Mouse (Mus musculus) heart, embryonic 15.5 days (tissue): Measurements from ENCODE around the gene Cop1. TPM values are rescaled to one million over a fixed set of nuclear protein-coding genes. Genes with fewer than 3 reads are reported as not detected.

ENCODE experiments used
- ATAC-seq: fragments of 200-750 bp; cut with Nextera tagmentation; replicated peaks from 2 replicates; pipeline ENCODE4 v1.8.0; 2017; ENCODE audit warnings: low read depth, moderate TSS enrichment; ENCODE audit not compliant: insufficient number of reproducible peaks, insufficient read depth, low FRiP score
- H3K27ac ChIP-seq: fragments of 300-500 bp; sonication (generic); 2 replicates; pipeline ENCODE4 v1.5.1; 2015; ENCODE audit warnings: mild to moderate bottlenecking, inconsistent platforms
- H3K27me3 ChIP-seq: fragments of 300-500 bp; sonication (generic); 2 replicates; pipeline ENCODE4 v1.6.1; 2015; ENCODE audit warnings: inconsistent platforms
- H3K36me3 ChIP-seq: fragments of 300-500 bp; sonication (generic); 2 replicates; pipeline ENCODE4 v1.6.1; 2015; ENCODE audit warnings: mild to moderate bottlenecking, inconsistent platforms
- H3K4me1 ChIP-seq: fragments of 300-500 bp; sonication (generic); replicated peaks from 2 replicates; pipeline ENCODE4 v1.6.1; 2015; ENCODE audit warnings: inconsistent platforms
- H3K4me2 ChIP-seq: fragments of 300-500 bp; sonication (generic); 2 replicates; pipeline ENCODE4 v1.6.1; 2015; ENCODE audit warnings: inconsistent platforms, mild to moderate bottlenecking, moderate library complexity
- H3K4me3 ChIP-seq: fragments of 300-500 bp; sonication (generic); 2 replicates; pipeline ENCODE4 v1.5.1; 2015; ENCODE audit warnings: mild to moderate bottlenecking, inconsistent platforms
- H3K9ac ChIP-seq: fragments of 300-500 bp; sonication (generic); 2 replicates; pipeline ENCODE4 v1.6.1; 2015; ENCODE audit warnings: mild to moderate bottlenecking, inconsistent platforms
- H3K9me3 ChIP-seq: fragments of 300-500 bp; sonication (generic); replicated peaks from 2 replicates; pipeline ENCODE4 v1.6.1; 2016; ENCODE audit warnings: inconsistent platforms
- WGBS: fragments of 180-500 bp; shearing (Covaris S2); methylation state at CpG from one replicate; pipeline ENCODE4 v1.1.7; 2015; ENCODE audit warnings: mixed read lengths; 5-methylcytosine and 5-hydroxymethylcytosine counted together
- microRNA-seq: library from miRNA; unstranded; fragments of <30 nt; microRNA quantifications from one replicate; pipeline ENCODE4, GENCODE M21; 2016
- polyA plus RNA-seq: library from polyadenylated mRNA; unstranded; fragments of >200 nt; fragmentation: Nextera tagmentation; extraction: Ambion mirVana; gene quantifications from 2 replicates; pipeline ENCODE4 v1.2.1, GENCODE M21; 2015

Gene Cop1
- polyA plus RNA-seq, 1 experiment from 2014 or later: 60.4 TPM

DNA sequence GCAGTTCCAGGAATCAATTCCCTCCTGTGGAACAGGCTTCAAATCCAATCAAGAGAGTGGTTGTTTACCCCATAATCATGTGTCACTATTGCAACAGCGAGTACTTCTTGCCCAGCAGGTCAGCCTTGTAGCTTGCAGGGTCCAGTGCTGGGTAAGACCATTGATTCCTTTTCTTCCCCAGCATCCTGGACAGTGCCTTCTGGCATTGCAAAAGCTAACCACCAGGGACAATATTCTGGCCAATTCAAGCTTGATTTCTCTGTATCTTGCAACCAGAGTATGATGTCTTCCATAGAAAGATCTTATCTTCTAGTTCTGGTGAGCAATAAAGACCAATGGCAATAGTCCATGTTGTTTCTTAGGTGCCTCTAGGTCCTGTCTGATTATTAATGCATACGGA, 150.8 kb downstream of the Cop1 start:
- H3K4me3 ChIP-seq: no peak overlapping the region
- H3K9me3 ChIP-seq: no peaks in the 10 kb centered on the region
- H3K4me2 ChIP-seq: no peak overlapping the region
- H3K9ac ChIP-seq: no peak overlapping the region
- no peaks in the 10 kb centered on the region for H3K27me3 ChIP-seq
- WGBS: 86% methylated on average over 2 of the region's 2 CpGs
- H3K4me1 ChIP-seq: no peaks in the 10 kb centered on the region
- no peak overlapping the region for H3K27ac ChIP-seq
- ATAC-seq: no peak
- no peaks in the 10 kb centered on the region for H3K36me3 ChIP-seq

DNA sequence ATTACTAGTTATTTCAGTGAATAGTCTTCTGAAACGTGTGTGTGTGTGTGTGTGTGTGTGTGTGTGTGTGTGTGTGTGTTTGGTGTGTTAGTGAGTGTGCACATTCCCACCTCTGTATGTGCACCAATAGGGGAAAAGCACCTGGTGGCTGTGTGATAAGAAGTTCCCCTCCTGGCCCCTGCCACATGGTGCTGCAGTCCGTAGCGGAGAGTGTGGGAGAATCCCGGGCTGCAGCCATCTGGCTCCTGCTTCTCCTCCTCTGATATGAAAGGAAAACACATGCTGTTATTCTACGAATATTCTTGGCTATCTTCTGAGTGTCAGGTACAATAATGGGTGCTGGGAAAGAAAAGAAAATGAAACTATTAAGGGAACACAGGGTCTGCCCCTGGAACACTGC, 154.3 kb downstream of the Cop1 start:
- Histone ChIP-seq H3K4me3 (no peak overlapping the region), H3K9me3 (no peaks in the 10 kb centered on the region), H3K27me3 (no peaks in the 10 kb centered on the region), H3K27ac (no peak overlapping the region), H3K36me3 (no peaks in the 10 kb centered on the region), H3K4me2 (no peak overlapping the region), H3K4me1 (no peaks in the 10 kb centered on the region), H3K9ac (no peak overlapping the region)
- ATAC-seq: no peak
- WGBS: 33% methylated on average over 5 of the region's 5 CpGs

DNA sequence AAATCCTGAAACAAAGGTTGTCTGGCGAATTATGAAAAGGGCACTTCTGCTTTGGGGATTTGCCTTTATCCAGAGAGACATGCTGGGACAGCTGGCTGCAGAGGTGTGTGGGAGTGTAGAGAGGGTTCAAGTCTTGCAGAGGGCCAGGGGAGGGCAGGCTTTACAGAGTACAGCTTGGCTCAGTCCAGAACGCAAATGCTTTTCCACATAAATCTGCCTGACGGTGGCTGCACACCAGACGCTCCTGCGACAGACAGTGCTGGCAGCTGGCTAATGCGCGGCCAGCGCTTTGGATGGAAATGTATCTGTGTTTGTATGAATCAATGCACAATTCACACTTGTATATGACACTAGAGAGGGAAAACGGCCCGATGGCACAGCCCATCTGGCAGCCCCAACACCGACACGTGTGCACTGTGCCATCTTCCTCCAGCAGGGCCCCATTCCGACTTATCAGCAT, 156.5 kb downstream of the Cop1 start:
- 77% methylated on average over 13 of the region's 13 CpGs for WGBS
- Histone ChIP-seq H3K36me3 (no peaks in the 10 kb centered on the region), H3K4me3 (no peak overlapping the region), H3K27me3 (no peaks in the 10 kb centered on the region), H3K9ac (no peak overlapping the region), H3K4me1 (no peaks in the 10 kb centered on the region), H3K9me3 (no peaks in the 10 kb centered on the region), H3K27ac (no peak overlapping the region), H3K4me2 (no peak overlapping the region)
- ATAC-seq: no peak

DNA sequence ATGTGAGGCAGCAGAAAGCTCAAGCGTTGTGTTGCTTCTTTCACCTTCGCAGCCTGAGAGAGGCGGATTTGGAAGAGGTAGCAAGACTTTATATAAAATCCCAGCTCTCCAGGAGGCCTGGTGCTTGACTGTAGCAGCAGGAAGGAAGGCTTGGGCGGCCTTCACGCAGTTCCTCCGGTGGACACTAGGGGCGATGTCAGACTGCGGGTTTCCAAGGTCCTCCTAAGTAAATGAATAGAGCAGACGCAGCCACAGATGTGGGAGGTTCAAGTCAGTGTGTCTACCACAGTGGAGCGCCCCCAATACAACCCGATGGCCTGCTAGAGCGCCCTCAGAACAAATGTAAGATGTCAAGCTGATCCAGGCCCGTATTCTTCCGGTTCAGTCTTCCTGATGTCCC, 157.9 kb downstream of the Cop1 start:
- H3K4me2 ChIP-seq: no peak overlapping the region
- 16% methylated on average over 14 of the region's 14 CpGs for WGBS

DNA sequence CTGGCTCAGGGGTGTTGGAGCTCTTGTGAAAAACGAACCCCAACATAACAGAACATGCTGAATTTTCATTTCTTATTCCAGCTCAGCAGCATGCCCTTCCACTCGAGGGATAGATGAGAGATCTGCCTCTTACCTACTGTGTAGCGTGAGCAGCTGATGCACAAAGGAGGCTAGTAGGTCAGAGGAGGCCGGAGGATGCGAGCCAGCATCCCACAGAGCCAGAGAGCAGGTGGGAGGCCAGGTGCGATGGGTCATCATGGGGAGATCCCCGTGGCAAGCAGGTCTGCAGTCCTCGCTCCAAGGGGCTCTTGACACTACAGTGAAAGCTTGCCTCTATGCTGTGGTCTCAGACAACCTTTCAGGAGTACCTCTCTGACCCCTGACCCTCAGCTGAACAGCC, 160.5 kb downstream of the Cop1 start:
- peaks cover 4% of the 10 kb centered on the region; the same call in 1 of the 2 replicates for H3K4me1 ChIP-seq
- H3K27me3 ChIP-seq: no peaks in the 10 kb centered on the region
- no peak overlapping the region for H3K4me3 ChIP-seq
- no peaks in the 10 kb centered on the region for H3K36me3 ChIP-seq
- no peak for ATAC-seq
- no peaks in the 10 kb centered on the region for H3K9me3 ChIP-seq
- 60% methylated on average over 8 of the region's 8 CpGs for WGBS
- H3K9ac ChIP-seq: no peak overlapping the region
- no peak overlapping the region for H3K4me2 ChIP-seq
- no peak overlapping the region for H3K27ac ChIP-seq

More for the DNA sequence above, 157.9 kb downstream of the Cop1 start:
- Histone ChIP-seq H3K27me3 (no peaks in the 10 kb centered on the region), H3K9ac (no peak overlapping the region), H3K36me3 (no peaks in the 10 kb centered on the region), H3K27ac (no peak overlapping the region), H3K9me3 (no peaks in the 10 kb centered on the region), H3K4me1 (no peaks in the 10 kb centered on the region), H3K4me3 (no peak overlapping the region)
- ATAC-seq: no peak

DNA sequence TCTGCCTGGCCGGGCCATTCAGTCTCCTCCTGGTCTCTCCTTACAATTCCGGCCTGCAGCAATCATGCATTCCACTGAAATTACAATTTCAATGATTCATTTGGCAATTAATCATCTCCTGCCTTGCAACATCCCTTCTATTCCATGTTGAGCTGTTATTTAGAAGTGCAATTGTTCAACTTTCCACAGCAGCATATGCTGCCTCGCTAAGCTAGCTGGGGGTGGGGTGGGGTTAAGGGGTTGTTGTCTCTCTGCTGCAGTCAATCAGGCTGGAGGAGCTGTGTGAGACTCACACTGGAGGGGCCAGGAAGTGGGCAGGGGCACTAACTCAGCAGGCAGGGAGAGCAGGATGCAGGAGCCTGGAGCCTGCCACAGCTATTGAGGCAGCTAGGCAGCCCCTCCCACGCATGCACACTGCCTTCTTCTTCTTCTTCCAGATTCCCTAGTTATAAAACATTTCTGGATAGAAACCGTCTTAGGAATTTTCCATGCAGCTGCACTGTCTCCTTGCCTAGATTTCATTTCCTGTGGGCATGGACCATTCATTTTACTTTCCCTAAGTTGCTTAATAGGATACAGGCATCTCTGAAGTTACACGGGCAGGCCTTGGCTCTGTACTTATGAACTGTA, 161.1 kb downstream of the Cop1 start:
- Histone ChIP-seq H3K27me3 (no peaks in the 10 kb centered on the region), H3K4me2 (no peak overlapping the region), H3K27ac (no peak overlapping the region), H3K4me3 (no peak overlapping the region), H3K4me1 (peaks cover 4% of the 10 kb centered on the region; the same call in 1 of the 2 replicates), H3K9ac (no peak overlapping the region), H3K9me3 (no peaks in the 10 kb centered on the region), H3K36me3 (no peaks in the 10 kb centered on the region)
- no peak for ATAC-seq
- WGBS: 39% methylated on average over 6 of the region's 6 CpGs

DNA sequence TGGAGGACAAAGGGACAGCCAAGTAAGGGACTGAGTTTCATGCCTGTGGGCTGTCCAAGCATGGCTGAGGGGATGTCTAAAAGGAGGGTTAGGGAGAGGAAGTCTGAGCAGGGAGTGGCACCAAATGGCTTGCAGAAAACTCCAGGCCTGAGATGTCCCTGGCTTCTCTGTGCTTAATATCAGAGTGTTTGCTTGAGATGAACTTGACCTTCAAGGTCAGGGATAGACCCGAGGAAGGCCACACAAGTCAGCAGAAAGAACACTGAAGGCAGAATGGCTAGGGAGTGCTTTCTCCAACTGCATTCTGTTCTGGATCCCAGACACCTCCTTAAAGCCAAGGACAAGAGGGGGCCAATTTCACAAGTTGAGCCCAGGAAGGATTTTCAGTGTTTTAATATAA, 161.8 kb downstream of the Cop1 start:
- 45% methylated on average over 1 of the region's 1 CpGs for WGBS
- H3K4me1 ChIP-seq: peaks cover 4% of the 10 kb centered on the region; the same call in 1 of the 2 replicates
- H3K36me3 ChIP-seq: no peaks in the 10 kb centered on the region
- no peaks in the 10 kb centered on the region for H3K9me3 ChIP-seq
- H3K9ac ChIP-seq: no peak overlapping the region
- ATAC-seq: no peak
- no peaks in the 10 kb centered on the region for H3K27me3 ChIP-seq
- H3K27ac ChIP-seq: no peak overlapping the region
- H3K4me3 ChIP-seq: no peak overlapping the region
- H3K4me2 ChIP-seq: no peak overlapping the region

DNA sequence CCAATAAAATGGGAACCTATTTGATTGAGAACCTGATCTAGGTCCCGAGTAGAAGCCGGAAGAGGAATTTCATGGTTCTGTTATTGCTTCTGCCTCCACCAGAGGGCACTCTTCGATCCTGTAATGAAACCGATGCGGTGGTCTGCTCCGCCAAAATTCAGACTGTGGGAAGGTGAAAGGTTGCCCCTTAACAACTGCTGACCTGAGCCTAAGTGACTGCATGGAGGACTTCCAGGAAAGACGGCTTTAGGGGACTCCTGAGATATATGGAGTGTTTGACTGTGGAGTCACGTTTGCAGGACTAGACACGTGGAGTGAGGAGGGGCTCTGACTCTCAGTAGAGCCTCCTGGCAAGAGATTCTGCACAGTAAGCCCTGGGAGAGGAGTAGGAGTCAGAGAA, 164.4 kb downstream of the Cop1 start:
- no peak for ATAC-seq
- H3K4me2 ChIP-seq: peak overlapping the region; percentile 61
- H3K4me3 ChIP-seq: peak overlapping the region; percentile 27
- no peak overlapping the region for H3K9ac ChIP-seq
- WGBS: 8% methylated on average over 9 of the region's 9 CpGs
- H3K27me3 ChIP-seq: no peaks in the 10 kb centered on the region
- H3K27ac ChIP-seq: no peak overlapping the region
- peaks cover 4% of the 10 kb centered on the region; the same call in 1 of the 2 replicates for H3K4me1 ChIP-seq
- no peaks in the 10 kb centered on the region for H3K36me3 ChIP-seq
- H3K9me3 ChIP-seq: no peaks in the 10 kb centered on the region

Small RNAs within 50 kb of the gene (microRNA-seq; reads per million reads assigned to microRNA genes)
- 27.3 reads per million, percentile 37 among the genes with 10 or more reads in this experiment for gene Mir1843b
